Mouse (Mus musculus): Measurements from ENCODE around the gene Adnp. TPM values are rescaled to one million over a fixed set of nuclear protein-coding genes. Genes with fewer than 3 reads are reported as not detected.

Adnp gene
- total RNA-seq, 1 experiment = 13.2 TPM

GRCm38 (mm10) chr2:168250270-168250669 lies 43.4 kb upstream of the Adnp start:
- Histone ChIP-seq H3K9me3 (ENCODE audit: control insufficient read depth, insufficient read depth, low read depth, low read length) (no peaks in the 10 kb centered on the region), H3K4me1 (ENCODE audit: control insufficient read depth in 2 of 2, insufficient read depth in 2 of 2, low read length in 2 of 2, poor library complexity in 1 of 2) (peaks cover 0 to 7% of the 10 kb centered on the region in 2 experiments; a peak in 2 of 4 replicates), H3K27ac (ENCODE audit: insufficient read depth, low read depth, low read length, poor library complexity, severe bottlenecking) (no peak overlapping the region), H3K9ac (ENCODE audit: insufficient read depth, low read depth, low read length, poor library complexity, severe bottlenecking) (no peak overlapping the region), H3K36me3 (ENCODE audit: control insufficient read depth, insufficient read depth, low read length, poor library complexity, severe bottlenecking) (no peaks in the 10 kb centered on the region), H3K4me3 (ENCODE audit: insufficient read depth in 1 of 2, low read depth in 1 of 2, low read length in 2 of 2, poor library complexity in 1 of 2, severe bottlenecking in 1 of 2) (no peak overlapping the region)
- no peak for TF ChIP-seq CHD2 (IDR thresholded peaks at IDR 0.05; ENCODE audit: low read depth, low read length)
- TF ChIP-seq HCFC1 (IDR thresholded peaks at IDR 0.05; ENCODE audit: borderline replicate concordance, insufficient read depth, low read length) = no peak
- TF ChIP-seq ZC3H11A (IDR thresholded peaks at IDR 0.05; ENCODE audit: borderline replicate concordance, low read depth, low read length) = peak; percentile 95
- TF ChIP-seq MAFK (IDR thresholded peaks at IDR 0.05; ENCODE audit: insufficient read depth, low read depth, low read length) = no peak
- peak; percentile 62 for TF ChIP-seq ZNF384 (IDR thresholded peaks at IDR 0.05; ENCODE audit: low read depth, low read length)
- in situ Hi-C loops (cut with MboI; ENCODE audit: low sequenced_read_pairs in 2 of 2, unreplicated experiment in 2 of 2) = loop anchor here in 1 of 2 experiments (10.0 to 25.0 kb wide), 3 partner anchors 195 to 637 kb away; no protein-coding TSS in a partner anchor
- DNase-seq (ENCODE audit: low read depth, low spot score) = peak; percentile 94

GRCm38 (mm10) chr2:168248856-168249245 lies 41.9 kb upstream of the Adnp start:
- in situ Hi-C loops (cut with MboI; ENCODE audit: low sequenced_read_pairs in 2 of 2, unreplicated experiment in 2 of 2) = no loop called here
- DNase-seq (ENCODE audit: low read depth, low spot score) = peak; percentile 60

GRCm38 (mm10) chr2:168248167-168248855 lies 41.4 kb upstream of the Adnp start:
- Histone ChIP-seq H3K4me1 (ENCODE audit: control insufficient read depth in 2 of 2, insufficient read depth in 2 of 2, low read length in 2 of 2, poor library complexity in 1 of 2) (peaks cover 0 to under 1% of the 10 kb centered on the region in 2 experiments; a peak in 1 of 4 replicates), H3K9ac (ENCODE audit: insufficient read depth, low read depth, low read length, poor library complexity, severe bottlenecking) (no peak overlapping the region), H3K36me3 (ENCODE audit: control insufficient read depth, insufficient read depth, low read length, poor library complexity, severe bottlenecking) (no peaks in the 10 kb centered on the region), H3K27ac (ENCODE audit: insufficient read depth, low read depth, low read length, poor library complexity, severe bottlenecking) (no peak overlapping the region), H3K9me3 (ENCODE audit: control insufficient read depth, insufficient read depth, low read depth, low read length) (no peaks in the 10 kb centered on the region), H3K4me3 (ENCODE audit: insufficient read depth in 1 of 2, low read depth in 1 of 2, low read length in 2 of 2, poor library complexity in 1 of 2, severe bottlenecking in 1 of 2) (no peak overlapping the region)
- DNase-seq (ENCODE audit: low read depth, low spot score) = no peak
- in situ Hi-C loops (cut with MboI; ENCODE audit: low sequenced_read_pairs in 2 of 2, unreplicated experiment in 2 of 2) = no loop called here
- TF ChIP-seq HCFC1 (IDR thresholded peaks at IDR 0.05; ENCODE audit: borderline replicate concordance, insufficient read depth, low read length) = no peak

More at GRCm38 (mm10) chr2:168248856-168249245, 41.9 kb upstream of the Adnp start:
- TF ChIP-seq ZC3H11A (IDR thresholded peaks at IDR 0.05; ENCODE audit: borderline replicate concordance, low read depth, low read length) (0 out of 2 replicates have a peak, but pooled peaks have one; percentile 26), HCFC1 (IDR thresholded peaks at IDR 0.05; ENCODE audit: borderline replicate concordance, insufficient read depth, low read length) (no peak), CHD2 (IDR thresholded peaks at IDR 0.05; ENCODE audit: low read depth, low read length) (no peak), MAFK (IDR thresholded peaks at IDR 0.05; ENCODE audit: insufficient read depth, low read depth, low read length) (no peak), ZNF384 (IDR thresholded peaks at IDR 0.05; ENCODE audit: low read depth, low read length) (peak; percentile 78)
- Histone ChIP-seq H3K9ac (ENCODE audit: insufficient read depth, low read depth, low read length, poor library complexity, severe bottlenecking) (no peak overlapping the region), H3K27ac (ENCODE audit: insufficient read depth, low read depth, low read length, poor library complexity, severe bottlenecking) (no peak overlapping the region), H3K9me3 (ENCODE audit: control insufficient read depth, insufficient read depth, low read depth, low read length) (no peaks in the 10 kb centered on the region), H3K4me3 (ENCODE audit: insufficient read depth in 1 of 2, low read depth in 1 of 2, low read length in 2 of 2, poor library complexity in 1 of 2, severe bottlenecking in 1 of 2) (no peak overlapping the region), H3K4me1 (ENCODE audit: control insufficient read depth in 2 of 2, insufficient read depth in 2 of 2, low read length in 2 of 2, poor library complexity in 1 of 2) (peaks cover 0 to 3% of the 10 kb centered on the region in 2 experiments; a peak in 2 of 4 replicates), H3K36me3 (ENCODE audit: control insufficient read depth, insufficient read depth, low read length, poor library complexity, severe bottlenecking) (no peaks in the 10 kb centered on the region)

- H3K36me3 ChIP-seq (ENCODE audit: control insufficient read depth, insufficient read depth, low read length, poor library complexity, severe bottlenecking) = no peaks in the 10 kb centered on the region
Measured at GRCm38 (mm10) chr2:168245571-168245970, 38.7 kb upstream of the Adnp start.

More at GRCm38 (mm10) chr2:168245571-168245970, 38.7 kb upstream of the Adnp start:
- no peak overlapping the region for H3K9ac ChIP-seq (ENCODE audit: insufficient read depth, low read depth, low read length, poor library complexity, severe bottlenecking)
- no peak for DNase-seq (ENCODE audit: low read depth, low spot score)
- no peaks in the 10 kb centered on the region for H3K4me1 ChIP-seq (ENCODE audit: control insufficient read depth in 2 of 2, insufficient read depth in 2 of 2, low read length in 2 of 2, poor library complexity in 1 of 2)
- in situ Hi-C loops (cut with MboI; ENCODE audit: low sequenced_read_pairs in 2 of 2, unreplicated experiment in 2 of 2) = no loop called here
- no peak overlapping the region for H3K27ac ChIP-seq (ENCODE audit: insufficient read depth, low read depth, low read length, poor library complexity, severe bottlenecking)
- TF ChIP-seq ZNF384 (IDR thresholded peaks at IDR 0.05; ENCODE audit: low read depth, low read length) = no peak
- TF ChIP-seq CHD2 (IDR thresholded peaks at IDR 0.05; ENCODE audit: low read depth, low read length) = no peak
- TF ChIP-seq HCFC1 (IDR thresholded peaks at IDR 0.05; ENCODE audit: borderline replicate concordance, insufficient read depth, low read length) = no peak
- no peak for TF ChIP-seq ZC3H11A (IDR thresholded peaks at IDR 0.05; ENCODE audit: borderline replicate concordance, low read depth, low read length)
- no peak for TF ChIP-seq MAFK (IDR thresholded peaks at IDR 0.05; ENCODE audit: insufficient read depth, low read depth, low read length)
- H3K4me3 ChIP-seq (ENCODE audit: insufficient read depth in 1 of 2, low read depth in 1 of 2, low read length in 2 of 2, poor library complexity in 1 of 2, severe bottlenecking in 1 of 2) = no peak overlapping the region
- H3K9me3 ChIP-seq (ENCODE audit: control insufficient read depth, insufficient read depth, low read depth, low read length) = no peaks in the 10 kb centered on the region
